Mouse (Mus musculus) lung, postnatal 0 days (tissue): ENCODE data around the gene Cnnm1.

Experiments
- CTCF ChIP-seq: IDR thresholded peaks from 2 replicates; pipeline ENCODE4 v1.5.1; 2016; ENCODE audit warnings: antibody characterized with exemption, mild to moderate bottlenecking
- EP300 ChIP-seq: IDR thresholded peaks from 2 replicates; pipeline ENCODE4 v1.6.1; 2016; ENCODE audit warnings: antibody characterized with exemption, mild to moderate bottlenecking, control low read depth

GRCm38 (mm10) chr19:43407181-43407580 lies 33.1 kb upstream of the Cnnm1 start:
- TF ChIP-seq CTCF (no peak), EP300 (no peak)
